Comparison of ENCODE assay signal across 28 mouse cellular contexts in genomic region chr13:84968943-84969342, GRCm38 (mm10).
DNase-seq lines count a peak whose midpoint lies in the region; ATAC-seq lines count a peak whose summit lies in the region.
"Had no signal": no experiment of that assay in that cellular context is flagged by ENCODE, and none has a peak within 500 bp of the region (broad histone marks: within the 10 kb centered on the region; RNA-seq: fewer than 3 reads in every experiment).

No protein-coding gene starts in this region.

- DNase-seq in kidney, postnatal 4 days, result no peak
- DNase-seq in midbrain, embryonic 10.5 days (ENCODE audit: low spot score), result no peak
- DNase-seq in mesoderm, embryonic 11.5 days (ENCODE audit: low read depth, low spot score), result peak; percentile 4
- DNase-seq: adrenal gland, adult 8-10 months; cerebellum, adult 8-10 months; cerebellum, postnatal 25 days; gastrocnemius, adult 2 months; gastrocnemius, postnatal 36 days; heart, postnatal 14 days; kidney, postnatal 25 days; right cerebral cortex, postnatal 25 days had no signal

- no peaks in the 10 kb centered on the region for H3K36me3 ChIP-seq in forebrain, embryonic 12.5 days (replicated peaks)
- no peaks in the 10 kb centered on the region for H3K36me3 ChIP-seq in forebrain, embryonic 15.5 days
- H3K36me3 ChIP-seq in kidney, embryonic 15.5 days, result no peaks in the 10 kb centered on the region
- no peaks in the 10 kb centered on the region for H3K36me3 ChIP-seq in midbrain, embryonic 13.5 days
- no peaks in the 10 kb centered on the region for H3K36me3 ChIP-seq in midbrain, embryonic 10.5 days
- H3K36me3 ChIP-seq: embryonic facial prominence, embryonic 10.5 days; embryonic facial prominence, embryonic 15.5 days; G1E; hindbrain, embryonic 10.5 days; limb, embryonic 13.5 days; lung, embryonic 15.5 days; stomach, embryonic 15.5 days had no signal

- H3K4me3 ChIP-seq in forebrain, embryonic 12.5 days (replicated peaks), result no peak overlapping the region
- no peak overlapping the region for H3K4me3 ChIP-seq in forebrain, embryonic 15.5 days
- no peak overlapping the region for H3K4me3 ChIP-seq in kidney, embryonic 15.5 days (replicated peaks)
- H3K4me3 ChIP-seq in midbrain, embryonic 13.5 days (replicated peaks), result no peak overlapping the region
- H3K4me3 ChIP-seq in midbrain, embryonic 10.5 days, result no peak overlapping the region
- H3K4me3 ChIP-seq: embryonic facial prominence, embryonic 10.5 days; embryonic facial prominence, embryonic 15.5 days; gastrocnemius, adult 2 months; hindbrain, embryonic 10.5 days; layer of hippocampus, adult 2 months; left cerebral cortex, adult 2 months; limb, embryonic 13.5 days; lung, embryonic 15.5 days; stomach, embryonic 15.5 days had no signal

- peak; percentile 39; the same call in 1 of the 2 replicates for ATAC-seq in forebrain, embryonic 12.5 days (ENCODE audit: low FRiP score)
- no peak for ATAC-seq in forebrain, embryonic 15.5 days (replicated peaks)
- peak; percentile 69; the same call in 1 of the 2 replicates for ATAC-seq in kidney, embryonic 15.5 days (replicated peaks; ENCODE audit: low FRiP score)
- peak; percentile 37; the same call in 1 of the 2 replicates for ATAC-seq in midbrain, embryonic 13.5 days
- no peak for ATAC-seq in megakaryocyte, adult 5-6 weeks (ENCODE audit: poor library complexity, severe bottlenecking)
- ATAC-seq: forebrain, embryonic 14.5 days; intestine, postnatal 0 days had no signal

- H3K27me3 ChIP-seq in forebrain, embryonic 12.5 days, result no peaks in the 10 kb centered on the region
- no peaks in the 10 kb centered on the region for H3K27me3 ChIP-seq in forebrain, embryonic 15.5 days
- H3K27me3 ChIP-seq in kidney, embryonic 15.5 days, result no peaks in the 10 kb centered on the region
- no peaks in the 10 kb centered on the region for H3K27me3 ChIP-seq in midbrain, embryonic 13.5 days
- no peaks in the 10 kb centered on the region for H3K27me3 ChIP-seq in midbrain, embryonic 10.5 days (ENCODE audit: low read depth, poor library complexity, severe bottlenecking)
- H3K27me3 ChIP-seq: embryonic facial prominence, embryonic 15.5 days; limb, embryonic 13.5 days; lung, embryonic 15.5 days; stomach, embryonic 15.5 days had no signal

- no peak overlapping the region for H3K4me2 ChIP-seq in forebrain, embryonic 12.5 days
- H3K4me2 ChIP-seq in forebrain, embryonic 15.5 days (replicated peaks), result no peak overlapping the region
- H3K4me2 ChIP-seq in kidney, embryonic 15.5 days, result no peak overlapping the region
- H3K4me2 ChIP-seq in midbrain, embryonic 13.5 days (replicated peaks), result no peak overlapping the region
- H3K4me2 ChIP-seq: embryonic facial prominence, embryonic 15.5 days; limb, embryonic 13.5 days; liver, embryonic 11.5 days; lung, embryonic 15.5 days; stomach, embryonic 15.5 days had no signal

- H3K27ac ChIP-seq in forebrain, embryonic 12.5 days, result no peak overlapping the region
- no peak overlapping the region for H3K27ac ChIP-seq in forebrain, embryonic 15.5 days (replicated peaks)
- H3K27ac ChIP-seq in kidney, embryonic 15.5 days, result no peak overlapping the region
- no peak overlapping the region for H3K27ac ChIP-seq in midbrain, embryonic 13.5 days
- no peak overlapping the region for H3K27ac ChIP-seq in midbrain, embryonic 10.5 days (replicated peaks)
- H3K27ac ChIP-seq: embryonic facial prominence, embryonic 10.5 days; embryonic facial prominence, embryonic 15.5 days; gastrocnemius, adult 2 months; hindbrain, embryonic 10.5 days; layer of hippocampus, adult 2 months; left cerebral cortex, adult 2 months; limb, embryonic 13.5 days; lung, embryonic 15.5 days; stomach, embryonic 15.5 days had no signal

- 36% methylated on average over 7 of the region's 7 CpGs for WGBS in forebrain, embryonic 12.5 days
- 21% methylated on average over 7 of the region's 7 CpGs for WGBS in forebrain, embryonic 15.5 days
- 28% methylated on average over 7 of the region's 7 CpGs for WGBS in kidney, embryonic 15.5 days
- 32% methylated on average over 7 of the region's 7 CpGs for WGBS in midbrain, embryonic 13.5 days
- 54% methylated on average over 7 of the region's 7 CpGs for WGBS in midbrain, embryonic 10.5 days

- H3K9me3 ChIP-seq in forebrain, embryonic 12.5 days, result no peaks in the 10 kb centered on the region
- H3K9me3 ChIP-seq in forebrain, embryonic 15.5 days, result no peaks in the 10 kb centered on the region
- no peaks in the 10 kb centered on the region for H3K9me3 ChIP-seq in kidney, embryonic 15.5 days (replicated peaks)
- no peaks in the 10 kb centered on the region for H3K9me3 ChIP-seq in midbrain, embryonic 13.5 days
- no peaks in the 10 kb centered on the region for H3K9me3 ChIP-seq in midbrain, embryonic 10.5 days (replicated peaks)
- H3K9me3 ChIP-seq: embryonic facial prominence, embryonic 10.5 days; embryonic facial prominence, embryonic 15.5 days; G1E; hindbrain, embryonic 10.5 days; limb, embryonic 13.5 days; lung, embryonic 15.5 days; stomach, embryonic 15.5 days had no signal

- no peak overlapping the region for H3K9ac ChIP-seq in forebrain, embryonic 12.5 days
- H3K9ac ChIP-seq in forebrain, embryonic 15.5 days (replicated peaks), result no peak overlapping the region
- no peak overlapping the region for H3K9ac ChIP-seq in kidney, embryonic 15.5 days
- no peak overlapping the region for H3K9ac ChIP-seq in midbrain, embryonic 13.5 days (replicated peaks)
- H3K9ac ChIP-seq: embryonic facial prominence, embryonic 15.5 days; limb, embryonic 13.5 days; lung, embryonic 15.5 days; stomach, embryonic 15.5 days had no signal

- H3K4me1 ChIP-seq in forebrain, embryonic 12.5 days, result peaks cover 5% of the 10 kb centered on the region; the same call in 1 of the 2 replicates
- H3K4me1 ChIP-seq in forebrain, embryonic 15.5 days, result peaks cover 2% of the 10 kb centered on the region; the same call in 1 of the 2 replicates
- no peaks in the 10 kb centered on the region for H3K4me1 ChIP-seq in kidney, embryonic 15.5 days
- H3K4me1 ChIP-seq in midbrain, embryonic 13.5 days (replicated peaks), result no peaks in the 10 kb centered on the region
- H3K4me1 ChIP-seq in midbrain, embryonic 10.5 days, result no peaks in the 10 kb centered on the region
- H3K4me1 ChIP-seq: embryonic facial prominence, embryonic 10.5 days; embryonic facial prominence, embryonic 15.5 days; hindbrain, embryonic 10.5 days; limb, embryonic 13.5 days; lung, embryonic 15.5 days; stomach, embryonic 15.5 days had no signal

Comparison
In these comparisons a context has a peak if more than half of its experiments do, and no peak if none do; other contexts are left out.
1. ATAC-seq: peak in forebrain, embryonic 12.5 days (single experiment), kidney, embryonic 15.5 days (single experiment) and midbrain, embryonic 13.5 days (single experiment); none in forebrain, embryonic 15.5 days (single experiment) and megakaryocyte, adult 5-6 weeks (single experiment).